Mouse (Mus musculus) CH12.LX (cell line): ENCODE measurements around the gene Parp12. TPM values are rescaled to one million over a fixed set of nuclear protein-coding genes. Genes with fewer than 3 reads are reported as not detected.
A peak's percentile ranks its signal among the peaks of the same experiment; 100 is the strongest.

ENCODE experiments used
- DNase-seq: peaks from one replicate; pipeline ENCODE4 v3.0.0-alpha.2; 2013; ENCODE audit errors: extremely low read depth
- H3K27ac ChIP-seq: 2 replicates; pipeline ENCODE4 v1.5.1; 2012; ENCODE audit warnings: low read depth, mild to moderate bottlenecking, control low read depth, moderate library complexity; ENCODE audit not compliant: insufficient read depth
- H3K27me3 ChIP-seq: replicated peaks from 2 replicates; pipeline ENCODE3; 2012; ENCODE audit warnings: inconsistent platforms
- H3K36me3 ChIP-seq, 2 experiments: replicated peaks in 1 of 2; 2 replicates each; pipeline versions ENCODE3 to v1.6.1; 2012; ENCODE audit warnings: inconsistent platforms in 1 of 2, low read length in 1 of 2, mild to moderate bottlenecking in 1 of 2, mixed read lengths in 1 of 2, moderate library complexity in 1 of 2; ENCODE audit not compliant: control insufficient read depth in 1 of 2, insufficient read depth in 1 of 2
- H3K4me1 ChIP-seq, 2 experiments: 2 replicates each; pipeline ENCODE4 v1.6.1; 2012; ENCODE audit warnings: inconsistent platforms in 1 of 2, moderate library complexity in 1 of 2; ENCODE audit not compliant: insufficient read depth in 2 of 2, control insufficient read depth in 1 of 2
- H3K4me2 ChIP-seq: 2 replicates; pipeline ENCODE4 v1.6.1; 2012; ENCODE audit warnings: low read depth, mild to moderate bottlenecking, control low read depth; ENCODE audit not compliant: poor library complexity, insufficient read depth, severe bottlenecking
- H3K4me3 ChIP-seq, 3 experiments: fragments of 150-350 bp in 1 of 3; sonication (generic) in 1 of 3; replicated peaks in 1 of 3; 2 replicates each; pipeline versions ENCODE3 to v1.5.1; 2011 to 2012; ENCODE audit warnings: low read depth in 2 of 3, low read length in 2 of 3, mild to moderate bottlenecking in 2 of 3, moderate library complexity in 2 of 3, control low read depth in 1 of 3, improper control_type of control experiment in 1 of 3, inconsistent platforms in 1 of 3, mixed read lengths in 1 of 3; ENCODE audit not compliant: poor library complexity in 1 of 3
- H3K79me2 ChIP-seq: replicated peaks from 2 replicates; pipeline ENCODE4 v1.6.1; 2012; ENCODE audit warnings: mild to moderate bottlenecking, moderate library complexity; ENCODE audit not compliant: control insufficient read depth, poor library complexity, insufficient read depth, severe bottlenecking; ENCODE audit errors: extremely low read depth
- H3K9ac ChIP-seq: 2 replicates; pipeline ENCODE4 v1.6.1; 2012; ENCODE audit warnings: low read depth, mild to moderate bottlenecking, control low read depth, moderate library complexity; ENCODE audit not compliant: insufficient read depth
- H3K9me3 ChIP-seq: replicated peaks from 2 replicates; pipeline ENCODE3; 2012; ENCODE audit warnings: low read length, inconsistent platforms, mixed read lengths
- CHD2 ChIP-seq: IDR thresholded peaks from 2 replicates; pipeline ENCODE4 v1.6.1; 2011; ENCODE audit warnings: low read length, improper control_type of control experiment
- ELF1 ChIP-seq: IDR thresholded peaks from 2 replicates; pipeline ENCODE4 v1.6.1; 2014; ENCODE audit warnings: low read depth, mild to moderate bottlenecking, inconsistent platforms, low read length, improper control_type of control experiment
- EP300 ChIP-seq: IDR thresholded peaks from 2 replicates; pipeline ENCODE4 v1.6.1; 2011; ENCODE audit warnings: low read length, improper control_type of control experiment
- HCFC1 ChIP-seq: IDR thresholded peaks from 2 replicates; pipeline ENCODE4 v1.6.1; 2012; ENCODE audit warnings: low read depth, mild to moderate bottlenecking, inconsistent platforms, low read length, improper control_type of control experiment
- IRF4 ChIP-seq: IDR thresholded peaks from 2 replicates; pipeline ENCODE4 v1.6.1; 2014; ENCODE audit warnings: low read depth, mild to moderate bottlenecking, inconsistent platforms, low read length, improper control_type of control experiment
- KAT2A ChIP-seq: IDR thresholded peaks from 2 replicates; pipeline ENCODE4 v1.6.1; 2012; ENCODE audit warnings: low read length, improper control_type of control experiment, inconsistent platforms; ENCODE audit not compliant: insufficient replicate concordance
- MAZ ChIP-seq: IDR thresholded peaks from 2 replicates; pipeline ENCODE4 v1.6.1; 2012; ENCODE audit warnings: low read depth, mild to moderate bottlenecking, inconsistent platforms, low read length, improper control_type of control experiment, moderate library complexity
- MEF2A ChIP-seq: IDR thresholded peaks from 2 replicates; pipeline ENCODE4 v1.6.1; 2014; ENCODE audit warnings: low read depth, mild to moderate bottlenecking, inconsistent platforms, low read length, improper control_type of control experiment, borderline replicate concordance
- MXI1 ChIP-seq: IDR thresholded peaks from 2 replicates; pipeline ENCODE4 v1.6.1; 2011; ENCODE audit warnings: mild to moderate bottlenecking, low read depth, low read length, improper control_type of control experiment
- MYC ChIP-seq: IDR thresholded peaks from 2 replicates; pipeline ENCODE4 v1.6.1; 2011; ENCODE audit warnings: low read depth, mild to moderate bottlenecking, improper control_type of control experiment, low read length
- NRF1 ChIP-seq: IDR thresholded peaks from 2 replicates; pipeline ENCODE4 v1.6.1; 2014; ENCODE audit warnings: low read depth, mild to moderate bottlenecking, inconsistent platforms, low read length, improper control_type of control experiment, moderate library complexity
- POLR2A ChIP-seq: IDR thresholded peaks from 2 replicates; pipeline ENCODE4 v1.6.1; 2011; ENCODE audit warnings: low read depth, mild to moderate bottlenecking, improper control_type of control experiment, low read length
- POLR2AphosphoS2 ChIP-seq: IDR thresholded peaks from 2 replicates; pipeline ENCODE4 v1.6.1; 2011; ENCODE audit warnings: low read depth, low read length, improper control_type of control experiment
- RAD21 ChIP-seq: IDR thresholded peaks from 2 replicates; pipeline ENCODE4 v1.6.1; 2011; ENCODE audit warnings: low read depth, mild to moderate bottlenecking, low read length, improper control_type of control experiment, moderate library complexity
- SIN3A ChIP-seq: IDR thresholded peaks from 2 replicates; pipeline ENCODE4 v1.6.1; 2012; ENCODE audit warnings: low read length, improper control_type of control experiment, inconsistent platforms
- SMC3 ChIP-seq: IDR thresholded peaks from 2 replicates; pipeline ENCODE4 v1.6.1; 2011; ENCODE audit warnings: low read depth, low read length, improper control_type of control experiment
- TCF12 ChIP-seq: IDR thresholded peaks from 2 replicates; pipeline ENCODE4 v1.6.1; 2014; ENCODE audit warnings: low read depth, mild to moderate bottlenecking, inconsistent platforms, low read length, improper control_type of control experiment
- USF2 ChIP-seq: conservative IDR thresholded peaks from 2 replicates; pipeline ENCODE4 v1.6.1; 2011; ENCODE audit warnings: low read depth, low read length, improper control_type of control experiment
- ZC3H11A ChIP-seq: IDR thresholded peaks from 2 replicates; pipeline ENCODE4 v1.6.1; 2012; ENCODE audit warnings: low read depth, mild to moderate bottlenecking, inconsistent platforms, low read length, improper control_type of control experiment
- ZNF384 ChIP-seq: IDR thresholded peaks from 2 replicates; pipeline ENCODE4 v1.6.1; 2012; ENCODE audit warnings: low read depth, low read length, improper control_type of control experiment, inconsistent platforms
- dilution Hi-C: fragments of 300-500 bp; cut with MboI; formaldehyde crosslinking; loops from 2 replicates; pipeline ENCODE4 v1.14.3; 2020; ENCODE audit warnings: low sequenced_read_pairs; ENCODE audit not compliant: extremely low pct_unique_long_range_greater_than_20kb, extremely low pct_ligation_motif_present
- in situ Hi-C: fragments of 300-500 bp; cut with MboI; formaldehyde crosslinking; loops from 3 replicates; pipeline ENCODE4 v1.14.3; 2019; ENCODE audit warnings: low sequenced_read_pairs, low pct_ligation_motif_present, low pct_unique_long_range_greater_than_20kb, mixed read lengths
- polyA plus RNA-seq: library from polyadenylated mRNA; unstranded; fragments of >175 nt; gene quantifications from 2 replicates; pipeline ENCODE4 v1.2.1, GENCODE M21; 2012; ENCODE audit warnings: low read depth; ENCODE audit not compliant: insufficient read length
- total RNA-seq, 2 experiments: library from RNA; depleted of rRNA; stranded (reverse); fragments of 300-350 nt in 1 of 2; fragments of >200 nt in 1 of 2; gene quantifications; 2 replicates each; pipeline ENCODE4 v1.2.3; 2012 to 2014

The Parp12 gene
- total and polyA plus RNA-seq, 3 experiments = 0.04 TPM; not detected in 2

DNA sequence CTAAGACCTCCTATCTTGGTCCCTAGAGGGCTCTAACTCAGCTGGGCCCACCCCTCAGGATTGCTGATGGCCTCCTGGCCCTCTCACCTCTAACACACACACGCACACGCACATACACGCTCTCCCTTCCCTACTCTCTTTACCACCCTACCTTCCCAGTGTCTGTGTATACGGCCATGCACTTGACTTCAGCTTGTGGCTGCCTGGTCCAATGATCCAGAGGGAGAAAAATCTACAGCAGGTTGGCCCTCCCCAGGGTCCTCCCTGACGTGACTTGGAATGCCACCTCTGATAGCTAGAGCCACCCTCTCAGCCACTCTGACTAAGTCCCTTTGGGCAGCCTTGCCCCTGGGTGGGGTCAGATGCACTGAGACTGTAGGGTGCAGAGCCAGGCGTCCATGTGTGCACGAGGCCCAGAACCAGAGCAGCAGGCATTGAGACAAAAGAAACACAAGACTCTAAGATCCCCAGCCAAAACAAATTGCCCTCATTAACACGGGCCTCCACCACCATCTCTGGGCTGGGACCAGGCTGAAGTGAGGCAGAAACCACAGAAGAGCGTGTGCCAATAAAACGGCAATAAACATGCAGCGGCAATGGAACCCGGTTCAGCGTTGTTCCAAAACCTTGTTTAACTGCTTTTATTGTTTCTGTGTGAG is 63.8 kb downstream of the Parp12 start:
- H3K4me1 ChIP-seq = peaks cover 12 to 72% of the 10 kb centered on the region in 2 experiments
- H3K4me2 ChIP-seq = no peak overlapping the region
- H3K9me3 ChIP-seq = peaks cover 3% of the 10 kb centered on the region
- H3K4me3 ChIP-seq = no peak overlapping the region
- peak; percentile 44 for DNase-seq
- TF ChIP-seq RAD21 = no peak
- TF ChIP-seq SIN3A = no peak
- TF ChIP-seq MAZ = no peak
- no peak for TF ChIP-seq POLR2AphosphoS2
- TF ChIP-seq USF2 = no peak
- TF ChIP-seq NRF1 = no peak
- no peak for TF ChIP-seq TCF12
- TF ChIP-seq SMC3 = no peak
- TF ChIP-seq HCFC1 = no peak
- TF ChIP-seq EP300 = no peak
- TF ChIP-seq POLR2A = no peak
- TF ChIP-seq MYC = no peak
- no peak for TF ChIP-seq ELF1
- TF ChIP-seq ZNF384 = no peak
- no peak for TF ChIP-seq KAT2A
- no peak for TF ChIP-seq ZC3H11A
- no peak for TF ChIP-seq CHD2
- TF ChIP-seq MEF2A = no peak
- no peak for TF ChIP-seq MXI1
- TF ChIP-seq, all 38 proteins: peak for 0
- dilution Hi-C loops (no loop called here), in situ Hi-C loops (loop anchor here (25.0 kb wide), 1 partner anchor 317 kb away; no protein-coding TSS in a partner anchor)
- Histone ChIP-seq H3K36me3 (no peaks in the 10 kb centered on the region), H3K27me3 (no peaks in the 10 kb centered on the region), H3K79me2 (no peaks in the 10 kb centered on the region), H3K9ac (no peak overlapping the region), H3K27ac (no peak overlapping the region)

DNA sequence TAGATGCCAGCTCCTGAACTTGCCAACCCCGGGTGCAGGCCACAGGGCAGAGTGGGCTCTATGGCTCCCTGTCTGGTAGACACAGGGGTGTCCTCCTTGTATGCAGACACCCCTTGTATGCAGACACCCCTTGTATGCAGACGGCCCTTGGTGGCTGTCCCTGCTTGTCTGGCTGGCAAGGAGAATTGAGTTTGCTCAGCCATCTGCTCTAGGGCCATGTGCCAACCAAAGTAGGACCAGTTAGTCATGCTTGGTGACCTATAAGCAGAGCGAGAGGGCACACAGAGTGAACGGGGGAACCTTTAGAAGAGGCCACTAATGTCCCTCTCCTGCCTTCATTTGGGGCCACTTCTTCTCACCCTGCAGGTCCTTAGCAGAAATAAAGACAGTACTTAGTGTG is 65.5 kb downstream of the Parp12 start:
- Histone ChIP-seq H3K4me2 (no peak overlapping the region), H3K27ac (no peak overlapping the region), H3K36me3 (no peaks in the 10 kb centered on the region), H3K9me3 (no peaks in the 10 kb centered on the region), H3K4me1 (peaks cover 11 to 65% of the 10 kb centered on the region in 2 experiments), H3K79me2 (no peaks in the 10 kb centered on the region), H3K4me3 (no peak overlapping the region), H3K9ac (no peak overlapping the region), H3K27me3 (no peaks in the 10 kb centered on the region)
- no peak for DNase-seq
- in situ Hi-C loops (loop anchor here (25.0 kb wide), 1 partner anchor 315 kb away; no protein-coding TSS in a partner anchor), dilution Hi-C loops (no loop called here)
- no peak for TF ChIP-seq IRF4
